Mouse (Mus musculus): ENCODE data around the gene Tff3. TPM values are rescaled to one million over a fixed set of nuclear protein-coding genes. Genes with fewer than 3 reads are reported as not detected.

The Tff3 gene
- polyA plus RNA-seq, 1 experiment from 2014 or later, result not detected

- 0 out of 2 replicates have a peak, but pooled peaks cover 2% of the 10 kb centered on the region for H3K9me3 ChIP-seq (ENCODE audit: control insufficient read depth, low read length)
- no peaks in the 10 kb centered on the region for H3K27me3 ChIP-seq (ENCODE audit: control insufficient read depth, insufficient read depth, low read length)
- no peak overlapping the region for H3K4me3 ChIP-seq (ENCODE audit: low read length)
- no peak for ATAC-seq (ENCODE audit: low FRiP score, low TSS enrichment)
- 59% methylated on average over 8 of the region's 8 CpGs for WGBS
- no peak overlapping the region for H3K27ac ChIP-seq (ENCODE audit: low read depth, low read length)
- no peak overlapping the region for H3K9ac ChIP-seq (ENCODE audit: low read depth, low read length)
- H3K4me2 ChIP-seq (replicated peaks; ENCODE audit: low read depth, low read length), result no peak overlapping the region
- H3K36me3 ChIP-seq (ENCODE audit: control insufficient read depth, insufficient read depth, low read length), result no peaks in the 10 kb centered on the region
- peaks cover 12% of the 10 kb centered on the region for H3K4me1 ChIP-seq (ENCODE audit: control insufficient read depth, insufficient read depth, low read length)
Observed at GRCm38 (mm10) chr17:31089848-31090247, 39.6 kb downstream of the Tff3 start.

- no peaks in the 10 kb centered on the region for H3K36me3 ChIP-seq (ENCODE audit: control insufficient read depth, insufficient read depth, low read length)
- ATAC-seq (ENCODE audit: low FRiP score, low TSS enrichment), result no peak
- 0 out of 2 replicates have a peak, but pooled peaks cover 2% of the 10 kb centered on the region for H3K9me3 ChIP-seq (ENCODE audit: control insufficient read depth, low read length)
- H3K4me1 ChIP-seq (ENCODE audit: control insufficient read depth, insufficient read depth, low read length), result peaks cover 12% of the 10 kb centered on the region
- H3K27ac ChIP-seq (ENCODE audit: low read depth, low read length), result no peak overlapping the region
- 34% methylated on average over 5 of the region's 5 CpGs for WGBS
- no peaks in the 10 kb centered on the region for H3K27me3 ChIP-seq (ENCODE audit: control insufficient read depth, insufficient read depth, low read length)
- H3K4me3 ChIP-seq (ENCODE audit: low read length), result no peak overlapping the region
- no peak overlapping the region for H3K4me2 ChIP-seq (replicated peaks; ENCODE audit: low read depth, low read length)
- no peak overlapping the region; the same call in 1 of the 2 replicates for H3K9ac ChIP-seq (ENCODE audit: low read depth, low read length)
Observed at GRCm38 (mm10) chr17:31088711-31089110, 40.7 kb downstream of the Tff3 start.

GRCm38 (mm10) chr17:31086196-31086595, 43.2 kb downstream of the Tff3 start:
- WGBS, result 95% methylated on average over 7 of the region's 7 CpGs
- no peak overlapping the region for H3K27ac ChIP-seq (ENCODE audit: low read depth, low read length)
- H3K4me1 ChIP-seq (ENCODE audit: control insufficient read depth, insufficient read depth, low read length), result peaks cover 12% of the 10 kb centered on the region
- no peaks in the 10 kb centered on the region for H3K36me3 ChIP-seq (ENCODE audit: control insufficient read depth, insufficient read depth, low read length)
- no peak for ATAC-seq (ENCODE audit: low FRiP score, low TSS enrichment)
- H3K9me3 ChIP-seq (ENCODE audit: control insufficient read depth, low read length), result no peaks in the 10 kb centered on the region
- H3K9ac ChIP-seq (ENCODE audit: low read depth, low read length), result no peak overlapping the region
- H3K4me3 ChIP-seq (ENCODE audit: low read length), result no peak overlapping the region
- no peak overlapping the region for H3K4me2 ChIP-seq (replicated peaks; ENCODE audit: low read depth, low read length)
- no peaks in the 10 kb centered on the region for H3K27me3 ChIP-seq (ENCODE audit: control insufficient read depth, insufficient read depth, low read length)

- no peak overlapping the region for H3K4me2 ChIP-seq (replicated peaks; ENCODE audit: low read depth, low read length)
- no peaks in the 10 kb centered on the region for H3K9me3 ChIP-seq (ENCODE audit: control insufficient read depth, low read length)
- H3K27ac ChIP-seq (ENCODE audit: low read depth, low read length), result no peak overlapping the region
- H3K4me1 ChIP-seq (ENCODE audit: control insufficient read depth, insufficient read depth, low read length), result peaks cover 12% of the 10 kb centered on the region
- no peak overlapping the region for H3K4me3 ChIP-seq (ENCODE audit: low read length)
- ATAC-seq (ENCODE audit: low FRiP score, low TSS enrichment), result no peak
- H3K36me3 ChIP-seq (ENCODE audit: control insufficient read depth, insufficient read depth, low read length), result no peaks in the 10 kb centered on the region
- H3K9ac ChIP-seq (ENCODE audit: low read depth, low read length), result no peak overlapping the region
- H3K27me3 ChIP-seq (ENCODE audit: control insufficient read depth, insufficient read depth, low read length), result no peaks in the 10 kb centered on the region
- 85% methylated on average over 3 of the region's 3 CpGs for WGBS
Observed at GRCm38 (mm10) chr17:31085519-31085918, 43.9 kb downstream of the Tff3 start.

GRCm38 (mm10) chr17:31082296-31083078, 47.0 kb downstream of the Tff3 start:
- Histone ChIP-seq H3K4me2 (replicated peaks; ENCODE audit: low read depth, low read length) (no peak overlapping the region), H3K36me3 (ENCODE audit: control insufficient read depth, insufficient read depth, low read length) (no peaks in the 10 kb centered on the region), H3K9ac (ENCODE audit: low read depth, low read length) (no peak overlapping the region), H3K27me3 (ENCODE audit: control insufficient read depth, insufficient read depth, low read length) (no peaks in the 10 kb centered on the region), H3K9me3 (ENCODE audit: control insufficient read depth, low read length) (no peaks in the 10 kb centered on the region), H3K4me3 (ENCODE audit: low read length) (no peak overlapping the region), H3K27ac (ENCODE audit: low read depth, low read length) (no peak overlapping the region), H3K4me1 (ENCODE audit: control insufficient read depth, insufficient read depth, low read length) (peaks cover 10% of the 10 kb centered on the region; the same call in 1 of the 2 replicates)
- ATAC-seq (ENCODE audit: low FRiP score, low TSS enrichment), result no peak
- 85% methylated on average over 4 of the region's 4 CpGs for WGBS

GRCm38 (mm10) chr17:31079078-31079840, 50.2 kb downstream of the Tff3 start:
- 0 out of 2 replicates have a peak, but pooled peaks have one; percentile 38 for ATAC-seq (ENCODE audit: low FRiP score, low TSS enrichment)
- 44% methylated on average over 12 of the region's 12 CpGs for WGBS
- no peaks in the 10 kb centered on the region for H3K36me3 ChIP-seq (ENCODE audit: control insufficient read depth, insufficient read depth, low read length)

GRCm38 (mm10) chr17:31078581-31078980, 50.9 kb downstream of the Tff3 start:
- H3K4me2 ChIP-seq (replicated peaks; ENCODE audit: low read depth, low read length), result no peak overlapping the region
- 44% methylated on average over 11 of the region's 11 CpGs for WGBS
- H3K9ac ChIP-seq (ENCODE audit: low read depth, low read length), result no peak overlapping the region
- peak overlapping the region; percentile 43; the same call in 1 of the 2 replicates for H3K27ac ChIP-seq (ENCODE audit: low read depth, low read length)
- no peak for ATAC-seq (ENCODE audit: low FRiP score, low TSS enrichment)
- no peak overlapping the region for H3K4me3 ChIP-seq (ENCODE audit: low read length)
- H3K27me3 ChIP-seq (ENCODE audit: control insufficient read depth, insufficient read depth, low read length), result no peaks in the 10 kb centered on the region
- H3K4me1 ChIP-seq (ENCODE audit: control insufficient read depth, insufficient read depth, low read length), result peaks cover 18% of the 10 kb centered on the region
- no peaks in the 10 kb centered on the region for H3K36me3 ChIP-seq (ENCODE audit: control insufficient read depth, insufficient read depth, low read length)
- H3K9me3 ChIP-seq (ENCODE audit: control insufficient read depth, low read length), result no peaks in the 10 kb centered on the region

More at GRCm38 (mm10) chr17:31079078-31079840, 50.2 kb downstream of the Tff3 start:
- no peak overlapping the region for H3K4me3 ChIP-seq (ENCODE audit: low read length)
- H3K9me3 ChIP-seq (ENCODE audit: control insufficient read depth, low read length), result no peaks in the 10 kb centered on the region
- H3K27me3 ChIP-seq (ENCODE audit: control insufficient read depth, insufficient read depth, low read length), result no peaks in the 10 kb centered on the region
- H3K9ac ChIP-seq (ENCODE audit: low read depth, low read length), result no peak overlapping the region
- H3K27ac ChIP-seq (ENCODE audit: low read depth, low read length), result peak overlapping the region; percentile 43; the same call in 1 of the 2 replicates
- H3K4me2 ChIP-seq (replicated peaks; ENCODE audit: low read depth, low read length), result no peak overlapping the region
- H3K4me1 ChIP-seq (ENCODE audit: control insufficient read depth, insufficient read depth, low read length), result peaks cover 11% of the 10 kb centered on the region

- Histone ChIP-seq H3K27me3 (ENCODE audit: control insufficient read depth, insufficient read depth, low read length) (no peaks in the 10 kb centered on the region), H3K9ac (ENCODE audit: low read depth, low read length) (no peak overlapping the region), H3K4me3 (ENCODE audit: low read length) (no peak overlapping the region), H3K4me2 (replicated peaks; ENCODE audit: low read depth, low read length) (no peak overlapping the region), H3K4me1 (ENCODE audit: control insufficient read depth, insufficient read depth, low read length) (peaks cover 26% of the 10 kb centered on the region), H3K9me3 (ENCODE audit: control insufficient read depth, low read length) (no peaks in the 10 kb centered on the region), H3K27ac (ENCODE audit: low read depth, low read length) (no peak overlapping the region), H3K36me3 (ENCODE audit: control insufficient read depth, insufficient read depth, low read length) (no peaks in the 10 kb centered on the region)
- ATAC-seq (ENCODE audit: low FRiP score, low TSS enrichment), result no peak
- 62% methylated on average over 5 of the region's 5 CpGs for WGBS
Observed at GRCm38 (mm10) chr17:31077561-31077960, 51.9 kb downstream of the Tff3 start.

GRCm38 (mm10) chr17:31075471-31075870, 54.0 kb downstream of the Tff3 start:
- Histone ChIP-seq H3K9ac (ENCODE audit: low read depth, low read length) (no peak overlapping the region), H3K27me3 (ENCODE audit: control insufficient read depth, insufficient read depth, low read length) (no peaks in the 10 kb centered on the region), H3K4me3 (ENCODE audit: low read length) (no peak overlapping the region), H3K27ac (ENCODE audit: low read depth, low read length) (no peak overlapping the region), H3K9me3 (ENCODE audit: control insufficient read depth, low read length) (no peaks in the 10 kb centered on the region), H3K36me3 (ENCODE audit: control insufficient read depth, insufficient read depth, low read length) (no peaks in the 10 kb centered on the region), H3K4me2 (replicated peaks; ENCODE audit: low read depth, low read length) (no peak overlapping the region), H3K4me1 (ENCODE audit: control insufficient read depth, insufficient read depth, low read length) (peaks cover 26% of the 10 kb centered on the region)
- WGBS, result 68% methylated on average over 5 of the region's 5 CpGs
- ATAC-seq (ENCODE audit: low FRiP score, low TSS enrichment), result no peak
